Mouse (Mus musculus) splenic B cell, adult 2 months (primary cell): ENCODE data around the gene Gm20425.

Experiments
- DNase-seq: peaks from one replicate; pipeline ENCODE4 v3.0.0-alpha.2; 2011; ENCODE audit warnings: low read depth, low spot score
- H3K27me3 ChIP-seq: 2 replicates; pipeline ENCODE4 v1.6.1; 2012; ENCODE audit warnings: mild to moderate bottlenecking, low read length, moderate library complexity, mixed read lengths; ENCODE audit not compliant: control insufficient read depth, poor library complexity, insufficient read depth, severe bottlenecking
- H3K36me3 ChIP-seq: 2 replicates; pipeline ENCODE4 v1.6.1; 2012; ENCODE audit warnings: mild to moderate bottlenecking, low read length, moderate library complexity, mixed read lengths; ENCODE audit not compliant: control insufficient read depth, poor library complexity, insufficient read depth, severe bottlenecking

Gm20425 gene

DNA sequence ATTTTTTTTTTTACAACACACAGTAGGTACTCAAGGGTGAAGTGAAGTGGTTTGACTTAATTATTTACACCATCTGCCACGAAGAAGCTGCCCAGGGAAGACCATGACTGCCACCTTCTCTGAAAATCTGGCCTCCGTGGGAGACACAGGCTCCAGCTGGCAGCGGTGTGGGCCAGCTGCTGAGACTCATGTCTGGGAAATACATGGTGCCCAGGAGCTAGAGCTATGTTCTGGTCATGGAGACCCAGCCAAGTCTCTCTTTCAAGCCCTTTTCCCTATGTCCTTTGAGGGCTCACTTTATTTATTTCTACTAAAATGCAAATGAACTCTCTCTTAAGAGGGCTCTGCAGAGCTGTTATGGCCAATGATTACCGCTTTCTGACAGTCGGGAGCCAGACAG, 76.8 kb downstream of the Gm20425 start:
- no peaks in the 10 kb centered on the region for H3K36me3 ChIP-seq
- no peaks in the 10 kb centered on the region for H3K27me3 ChIP-seq
- no peak for DNase-seq

DNA sequence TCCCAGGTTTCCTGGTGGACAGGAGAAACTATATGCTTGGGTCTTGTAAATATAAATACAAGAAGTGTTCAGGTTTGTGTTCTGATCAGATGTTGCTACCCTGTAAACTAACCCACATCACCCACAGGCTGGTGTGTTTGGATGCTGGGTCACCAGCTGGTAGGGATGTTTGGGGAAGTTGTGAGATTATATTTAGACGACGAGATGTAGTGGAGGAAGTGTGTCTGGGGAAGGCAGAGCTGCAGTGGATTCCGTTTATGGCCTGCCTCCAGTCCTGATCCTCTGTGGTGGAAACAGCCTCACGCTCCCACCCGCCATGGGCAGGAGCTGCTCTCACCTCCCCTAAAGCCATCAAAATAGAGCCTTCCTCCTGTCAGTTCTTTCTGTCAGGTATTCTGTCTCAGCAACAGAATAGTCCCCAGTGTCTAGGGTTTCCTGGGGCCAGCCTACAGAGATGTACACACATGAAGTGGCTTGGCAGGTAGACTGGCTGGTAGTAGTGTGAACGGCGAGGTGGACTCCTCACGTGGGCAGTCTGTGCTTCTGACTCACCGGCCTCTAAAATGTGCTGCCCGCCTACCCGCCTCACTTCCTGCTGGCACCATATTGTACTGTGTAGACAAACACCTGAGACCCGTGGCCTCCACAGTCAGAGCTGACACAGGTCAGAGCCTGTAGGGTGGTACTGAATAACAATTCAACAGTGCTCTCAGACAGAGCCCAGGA, 80.9 kb downstream of the Gm20425 start:
- Histone ChIP-seq H3K27me3 (no peaks in the 10 kb centered on the region), H3K36me3 (no peaks in the 10 kb centered on the region)
- peak; percentile 34 for DNase-seq

DNA sequence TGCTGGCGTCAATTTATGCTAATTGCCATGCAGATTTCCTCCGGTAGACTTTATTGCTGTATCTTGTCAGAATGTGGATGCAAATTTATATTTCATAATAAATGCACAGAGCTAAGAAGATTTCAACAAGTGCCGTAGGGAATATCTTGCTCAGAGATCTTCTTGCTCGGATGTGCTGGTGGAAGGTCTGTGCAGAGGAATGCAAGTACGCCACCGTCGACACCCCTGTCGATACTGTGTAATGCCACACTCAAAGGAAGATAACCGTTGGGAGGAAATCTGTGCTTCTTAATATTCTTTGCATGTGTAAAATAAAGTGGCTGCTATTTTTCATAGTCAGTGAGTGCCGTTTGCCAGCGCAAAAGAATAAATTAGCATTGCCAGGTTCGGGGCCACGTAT, 83.0 kb downstream of the Gm20425 start:
- DNase-seq: no peak
- H3K27me3 ChIP-seq: no peaks in the 10 kb centered on the region

DNA sequence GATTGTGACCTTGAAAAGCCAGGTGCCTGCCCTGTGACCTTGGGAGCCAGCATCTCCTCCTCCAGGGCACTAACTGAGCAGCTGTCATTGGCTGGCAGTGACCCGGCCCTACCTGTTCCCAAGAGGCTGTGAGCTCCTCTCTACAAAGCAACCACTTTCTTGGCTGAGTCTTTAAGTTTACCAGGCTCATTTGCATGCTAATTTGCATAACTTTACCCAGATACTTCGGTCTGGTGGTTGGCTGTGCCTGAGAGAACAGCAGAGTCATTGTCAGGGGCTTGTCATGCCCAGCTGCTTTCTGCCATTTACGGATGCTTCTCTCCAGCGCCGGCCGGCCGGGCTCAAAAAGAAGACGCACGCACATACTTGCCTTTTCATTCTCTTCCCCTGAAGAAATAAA, 83.4 kb downstream of the Gm20425 start:
- peak; percentile 75 for DNase-seq
- H3K27me3 ChIP-seq: no peaks in the 10 kb centered on the region
- no peaks in the 10 kb centered on the region for H3K36me3 ChIP-seq

More for the DNA sequence above, 83.0 kb downstream of the Gm20425 start:
- H3K36me3 ChIP-seq: no peaks in the 10 kb centered on the region

DNA sequence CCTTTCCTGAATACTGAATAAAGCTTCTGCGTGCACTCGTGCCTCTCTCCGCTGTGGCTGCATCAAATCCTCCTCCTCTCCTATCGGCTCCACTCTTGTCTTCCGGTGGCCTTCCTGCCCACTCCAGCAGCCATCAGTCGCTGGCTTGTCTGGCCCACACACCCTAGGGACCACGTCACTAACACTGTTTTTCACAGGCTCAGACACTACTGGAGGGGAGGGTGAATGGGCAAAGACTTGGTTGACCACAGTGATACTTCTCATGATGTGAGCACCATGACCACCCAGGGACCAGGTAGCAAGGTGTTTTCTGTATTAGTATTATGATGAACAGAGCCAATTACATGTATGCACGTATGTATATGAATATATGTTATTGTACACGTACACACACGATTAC, 83.8 kb downstream of the Gm20425 start:
- Histone ChIP-seq H3K36me3 (no peaks in the 10 kb centered on the region), H3K27me3 (no peaks in the 10 kb centered on the region)
- DNase-seq: no peak

DNA sequence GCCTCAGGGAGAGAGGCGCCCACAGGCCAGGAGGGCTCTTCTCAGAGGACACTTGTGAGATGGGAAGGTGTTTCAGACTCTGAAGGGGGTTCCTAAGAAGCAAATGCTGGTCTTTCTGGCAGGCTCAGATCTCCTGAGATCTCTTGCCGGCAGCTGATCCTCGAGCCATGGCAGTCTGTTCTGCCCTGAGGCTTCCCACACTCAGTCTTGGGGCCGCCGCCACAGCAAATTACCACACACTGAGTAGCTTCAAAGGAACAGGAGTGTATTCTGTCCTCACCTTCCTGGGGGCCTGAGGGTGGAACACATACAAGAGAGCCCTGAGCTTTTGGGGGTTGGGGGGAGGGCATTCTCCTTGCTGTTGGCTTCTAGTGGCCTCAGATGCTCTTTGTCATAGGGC, 84.8 kb downstream of the Gm20425 start:
- no peaks in the 10 kb centered on the region for H3K36me3 ChIP-seq
- no peak for DNase-seq
- H3K27me3 ChIP-seq: no peaks in the 10 kb centered on the region

DNA sequence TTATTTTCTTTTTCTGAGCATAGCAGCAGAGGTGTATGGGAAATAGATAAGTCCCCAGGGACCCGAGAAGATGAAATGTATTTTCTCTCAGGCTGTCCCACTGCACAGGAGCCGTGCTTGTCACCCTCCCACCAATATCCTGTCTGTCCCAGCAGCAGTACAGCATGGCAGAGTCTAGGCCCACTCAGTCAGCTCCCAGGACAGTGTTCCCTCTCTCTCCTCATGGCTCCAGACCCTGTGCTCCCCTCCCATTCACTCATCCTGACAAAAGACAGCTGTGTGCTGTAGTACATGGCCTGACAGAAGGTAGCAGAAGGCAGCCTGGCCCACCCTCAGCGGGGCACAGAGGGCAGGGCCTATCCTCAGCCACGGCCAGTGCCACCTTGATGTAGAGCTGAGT, 86.2 kb downstream of the Gm20425 start:
- Histone ChIP-seq H3K27me3 (no peaks in the 10 kb centered on the region), H3K36me3 (no peaks in the 10 kb centered on the region)
- no peak for DNase-seq

DNA sequence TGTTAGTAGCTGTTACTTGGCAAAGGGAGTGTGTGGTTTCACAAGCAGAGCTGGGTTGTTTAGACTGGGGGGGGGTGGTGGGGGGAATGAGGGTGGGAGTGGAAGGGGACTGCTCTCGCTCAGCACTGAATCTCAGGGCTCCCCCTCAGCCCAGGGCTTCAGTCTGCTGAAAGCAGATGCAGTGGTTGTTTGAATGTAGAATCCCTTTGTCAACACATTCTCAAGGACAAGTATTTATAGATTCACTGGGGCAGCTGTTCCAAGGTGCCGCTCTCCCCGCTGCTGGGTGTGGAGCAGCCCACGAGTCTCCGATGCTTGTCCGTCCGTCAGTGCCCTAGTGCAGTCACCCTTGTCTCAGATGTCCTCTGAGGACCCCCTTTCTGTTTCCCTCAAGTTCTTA, 88.8 kb downstream of the Gm20425 start:
- no peaks in the 10 kb centered on the region for H3K27me3 ChIP-seq
- no peak for DNase-seq
- no peaks in the 10 kb centered on the region for H3K36me3 ChIP-seq

DNA sequence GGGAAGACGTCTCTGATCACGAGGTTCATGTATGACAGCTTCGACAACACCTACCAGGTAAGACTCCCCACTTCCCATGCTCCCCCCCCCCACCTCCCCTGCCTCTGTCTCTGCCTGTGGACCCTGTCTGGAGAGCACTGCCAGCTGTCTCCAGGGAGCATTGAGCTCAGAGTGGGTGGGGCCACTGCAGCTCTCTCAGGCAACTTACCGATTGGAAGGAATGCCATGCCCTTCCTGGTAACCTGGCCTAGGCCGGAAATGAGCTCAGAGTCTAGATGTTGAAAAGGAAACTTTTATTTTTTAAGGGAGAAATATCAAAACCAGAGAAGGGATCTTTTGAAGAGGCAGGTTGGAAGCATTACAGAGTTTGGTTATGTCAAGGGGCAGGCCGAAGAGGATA, 89.7 kb downstream of the Gm20425 start:
- no peak for DNase-seq
- H3K27me3 ChIP-seq: no peaks in the 10 kb centered on the region

More for the DNA sequence above, 89.7 kb downstream of the Gm20425 start:
- H3K36me3 ChIP-seq: no peaks in the 10 kb centered on the region
